Mouse (Mus musculus): ENCODE measurements around the gene Ahdc1. TPM values are rescaled to one million over a fixed set of nuclear protein-coding genes. Genes with fewer than 3 reads are reported as not detected.

The Ahdc1 gene
- polyA plus RNA-seq, 1 experiment from 2014 or later, result 11.6 TPM

DNA sequence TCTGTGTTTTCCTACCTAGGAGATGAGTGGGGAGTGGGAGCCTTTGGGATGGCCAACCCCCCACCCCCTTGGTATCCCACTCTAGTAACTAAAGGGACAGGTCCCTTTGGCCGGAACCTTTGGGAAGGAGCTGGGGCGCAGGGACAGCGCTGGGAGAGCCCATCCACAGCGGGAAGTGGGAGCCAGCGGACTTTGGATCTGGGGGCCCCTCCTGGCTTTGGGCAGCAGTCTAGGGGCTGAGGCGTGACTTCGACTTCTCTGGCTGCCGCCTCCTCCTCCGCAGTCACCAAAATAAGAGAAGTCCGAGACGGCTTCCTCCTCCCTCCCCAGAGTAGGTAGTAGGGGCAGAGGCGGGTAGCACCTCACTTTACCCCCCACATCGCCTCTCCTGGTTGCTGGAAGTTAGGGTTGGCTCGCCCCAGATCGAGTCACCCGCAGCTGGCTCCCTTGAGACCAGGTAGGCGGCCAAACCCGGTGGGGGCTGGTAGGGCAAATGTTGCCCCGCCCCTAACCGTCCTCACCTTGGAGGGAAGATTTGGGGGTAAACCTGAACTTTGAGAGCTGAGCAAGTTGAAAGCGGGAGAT lies 37.2 kb upstream of the Ahdc1 start, which contains the start of gene Fgr:
Fgr (plus strand) TSS at position 282 of the 585 bp plus-strand sequence.
- peak within 1 kb of the TSS; percentile 14 for H3K4me3 ChIP-seq
- H3K4me2 ChIP-seq, result peak within 1 kb of the TSS; percentile 52
- H3K9me3 ChIP-seq (replicated peaks), result no peaks in the 10 kb centered on the region
- 10% methylated on average over 21 of the region's 21 CpGs for WGBS
- no peak within 1 kb of the TSS for H3K27ac ChIP-seq (ENCODE audit: poor library complexity, severe bottlenecking)
- peaks cover 32% of the 10 kb centered on the region for H3K4me1 ChIP-seq (replicated peaks)
- H3K9ac ChIP-seq, result no peak within 1 kb of the TSS
- ATAC-seq (ENCODE audit: insufficient number of reproducible peaks, low FRiP score), result no peak
- peaks cover 47% of the 10 kb centered on the region for H3K27me3 ChIP-seq (replicated peaks)
- H3K36me3 ChIP-seq, result no peaks in the 10 kb centered on the region

- no peaks in the 10 kb centered on the region for H3K36me3 ChIP-seq
- H3K9me3 ChIP-seq (replicated peaks), result no peaks in the 10 kb centered on the region
- peak overlapping the region; percentile 52 for H3K4me2 ChIP-seq
- WGBS, result 4% methylated on average over 15 of the region's 15 CpGs
- H3K27me3 ChIP-seq (replicated peaks), result peaks cover 47% of the 10 kb centered on the region
- H3K4me3 ChIP-seq, result peak overlapping the region; percentile 14
- ATAC-seq (ENCODE audit: insufficient number of reproducible peaks, low FRiP score), result no peak
- H3K27ac ChIP-seq (ENCODE audit: poor library complexity, severe bottlenecking), result no peak overlapping the region
- H3K9ac ChIP-seq, result no peak overlapping the region
- H3K4me1 ChIP-seq (replicated peaks), result peaks cover 32% of the 10 kb centered on the region
These were observed 36.2 kb upstream of the Ahdc1 start for GRCm38 (mm10) chr4:132974904-132975303.

DNA sequence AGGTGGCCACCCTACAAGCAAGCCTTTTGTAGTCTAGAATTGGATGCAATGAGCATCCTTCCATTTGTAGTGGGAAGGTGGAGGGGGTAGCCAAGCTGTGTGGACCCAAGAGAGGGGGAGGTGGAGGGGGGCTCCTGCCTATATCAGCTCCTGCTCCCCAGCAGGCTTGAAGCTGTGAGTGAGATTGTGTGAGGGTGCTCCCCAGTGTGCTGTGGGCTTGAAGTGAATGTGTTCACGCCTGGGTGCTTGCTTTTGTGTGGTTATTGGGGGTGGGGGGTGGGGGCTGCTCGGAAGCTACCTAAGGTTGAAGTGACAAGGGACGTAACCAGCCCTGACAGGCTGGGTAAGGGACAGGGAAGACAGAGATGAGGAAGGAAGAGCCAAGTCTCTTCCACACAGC lies 35.3 kb upstream of the Ahdc1 start:
- peaks cover 32% of the 10 kb centered on the region for H3K4me1 ChIP-seq (replicated peaks)
- 70% methylated on average over 3 of the region's 3 CpGs for WGBS
- no peaks in the 10 kb centered on the region for H3K36me3 ChIP-seq
- ATAC-seq (ENCODE audit: insufficient number of reproducible peaks, low FRiP score), result no peak
- H3K4me3 ChIP-seq, result no peak overlapping the region
- H3K9me3 ChIP-seq (replicated peaks), result no peaks in the 10 kb centered on the region
- H3K27ac ChIP-seq (ENCODE audit: poor library complexity, severe bottlenecking), result no peak overlapping the region
- no peak overlapping the region for H3K9ac ChIP-seq
- H3K27me3 ChIP-seq (replicated peaks), result peaks cover 47% of the 10 kb centered on the region
- no peak overlapping the region for H3K4me2 ChIP-seq

DNA sequence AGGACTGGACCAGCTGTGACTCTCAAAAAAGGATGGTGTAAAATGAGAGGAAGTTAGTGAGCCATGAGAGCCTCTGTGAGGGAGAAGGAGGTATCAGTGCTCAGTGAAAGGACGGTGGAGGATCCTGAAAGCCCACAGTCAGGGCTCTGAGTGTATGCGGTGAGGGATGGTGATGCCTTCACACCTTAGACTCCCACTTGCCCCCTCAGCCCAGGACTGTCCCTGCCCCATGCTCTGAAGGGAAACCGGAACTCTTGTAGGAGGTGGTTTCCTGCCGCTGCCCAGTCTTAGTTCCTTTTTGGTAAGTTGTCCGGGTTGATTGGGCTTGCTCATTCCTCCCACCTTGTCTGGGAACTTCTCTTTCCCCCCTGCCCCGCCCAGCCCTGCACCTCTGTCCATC lies 34.3 kb upstream of the Ahdc1 start:
- WGBS, result 62% methylated on average over 6 of the region's 6 CpGs
- Histone ChIP-seq H3K4me2 (no peak overlapping the region), H3K27me3 (replicated peaks) (peaks cover 47% of the 10 kb centered on the region), H3K4me1 (replicated peaks) (peaks cover 32% of the 10 kb centered on the region), H3K9ac (no peak overlapping the region), H3K36me3 (no peaks in the 10 kb centered on the region), H3K4me3 (no peak overlapping the region), H3K27ac (ENCODE audit: poor library complexity, severe bottlenecking) (no peak overlapping the region), H3K9me3 (replicated peaks) (no peaks in the 10 kb centered on the region)
- no peak for ATAC-seq (ENCODE audit: insufficient number of reproducible peaks, low FRiP score)

DNA sequence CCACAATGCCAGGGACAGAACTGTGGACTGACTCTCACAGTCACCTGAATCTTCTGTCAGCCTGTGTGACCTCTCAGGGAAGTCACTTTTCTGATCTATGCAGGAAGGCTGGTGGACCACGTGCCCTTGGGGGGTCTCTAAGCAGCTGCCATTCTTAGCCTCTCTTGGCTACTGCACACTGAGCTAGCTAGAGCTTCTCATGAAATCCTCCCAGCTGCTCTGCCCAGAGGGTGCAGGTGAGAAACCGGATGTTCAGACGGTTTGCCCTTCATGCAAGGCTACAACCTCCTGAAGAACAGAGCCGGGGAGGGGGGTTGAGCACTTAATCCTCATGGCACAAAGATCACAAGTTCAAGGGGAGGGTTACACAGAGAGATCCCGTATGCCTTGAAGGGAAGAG lies 33.5 kb upstream of the Ahdc1 start:
- WGBS, result 50% methylated on average over 5 of the region's 5 CpGs
- ATAC-seq (ENCODE audit: insufficient number of reproducible peaks, low FRiP score), result no peak
- Histone ChIP-seq H3K4me2 (no peak overlapping the region), H3K4me3 (no peak overlapping the region), H3K27me3 (replicated peaks) (peaks cover 45% of the 10 kb centered on the region), H3K27ac (ENCODE audit: poor library complexity, severe bottlenecking) (no peak overlapping the region), H3K9me3 (replicated peaks) (no peaks in the 10 kb centered on the region), H3K9ac (no peak overlapping the region), H3K36me3 (no peaks in the 10 kb centered on the region), H3K4me1 (replicated peaks) (peaks cover 29% of the 10 kb centered on the region)

GRCm38 (mm10) chr4:132979186-132979585 lies 31.9 kb upstream of the Ahdc1 start:
- peaks cover 34% of the 10 kb centered on the region for H3K4me1 ChIP-seq (replicated peaks)
- WGBS, result 75% methylated on average over 2 of the region's 2 CpGs
- H3K36me3 ChIP-seq, result no peaks in the 10 kb centered on the region
- H3K9ac ChIP-seq, result no peak overlapping the region
- peaks cover 30% of the 10 kb centered on the region for H3K27me3 ChIP-seq (replicated peaks)
- H3K9me3 ChIP-seq (replicated peaks), result no peaks in the 10 kb centered on the region
- ATAC-seq (ENCODE audit: insufficient number of reproducible peaks, low FRiP score), result no peak
- H3K27ac ChIP-seq (ENCODE audit: poor library complexity, severe bottlenecking), result no peak overlapping the region
- no peak overlapping the region for H3K4me2 ChIP-seq
- H3K4me3 ChIP-seq, result no peak overlapping the region

DNA sequence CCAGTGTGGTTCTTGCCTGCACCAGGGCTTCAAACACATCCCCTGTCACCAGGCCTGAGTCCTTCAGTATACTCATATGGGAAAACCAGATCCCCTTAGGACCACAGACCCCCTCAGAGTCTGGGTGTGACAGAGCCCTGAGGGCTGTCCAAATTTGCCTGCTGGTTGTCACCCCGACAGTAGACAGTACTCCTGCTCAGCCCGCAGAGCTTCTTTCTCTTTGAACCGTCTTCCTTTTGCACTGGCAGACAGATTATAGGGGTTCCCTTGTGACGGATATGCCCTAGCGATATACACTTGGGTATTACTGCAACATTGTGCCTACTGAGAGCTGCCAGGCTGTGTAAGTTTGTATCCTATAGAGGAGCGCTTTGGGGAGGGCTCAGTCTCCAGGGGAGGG lies 29.4 kb upstream of the Ahdc1 start:
- H3K4me1 ChIP-seq (replicated peaks), result peaks cover 33% of the 10 kb centered on the region
- no peak for ATAC-seq (ENCODE audit: insufficient number of reproducible peaks, low FRiP score)
- no peak overlapping the region for H3K4me2 ChIP-seq
- no peak overlapping the region for H3K27ac ChIP-seq (ENCODE audit: poor library complexity, severe bottlenecking)
- H3K27me3 ChIP-seq (replicated peaks), result peaks cover 10% of the 10 kb centered on the region; the same call in 1 of the 2 replicates
- H3K4me3 ChIP-seq, result no peak overlapping the region
- H3K36me3 ChIP-seq, result no peaks in the 10 kb centered on the region
- WGBS, result 75% methylated on average over 6 of the region's 6 CpGs
- H3K9me3 ChIP-seq (replicated peaks), result no peaks in the 10 kb centered on the region
- H3K9ac ChIP-seq, result no peak overlapping the region

DNA sequence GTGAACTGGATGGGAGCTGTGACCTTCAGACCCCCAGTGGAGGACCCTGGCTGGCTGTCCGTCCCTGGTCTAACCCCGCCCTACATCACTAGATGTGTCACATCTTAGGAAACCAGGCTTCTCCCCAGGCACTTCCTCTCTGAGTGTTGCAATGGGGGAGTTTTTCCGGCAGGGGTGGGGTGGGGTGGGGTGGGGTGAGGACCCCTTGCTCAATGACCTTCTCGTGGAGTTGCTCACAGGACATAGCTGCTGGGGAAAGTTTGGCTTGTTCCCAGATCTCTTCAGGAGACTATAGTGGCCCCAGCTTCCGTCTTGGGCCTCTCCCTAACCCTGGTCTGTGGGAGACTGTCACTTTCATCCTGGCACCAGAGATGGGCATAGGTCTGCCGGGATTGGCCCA lies 28.1 kb upstream of the Ahdc1 start:
- peaks cover 40% of the 10 kb centered on the region for H3K4me1 ChIP-seq (replicated peaks)
- peak overlapping the region; percentile 45 for H3K27ac ChIP-seq (ENCODE audit: poor library complexity, severe bottlenecking)
- no peak for ATAC-seq (ENCODE audit: insufficient number of reproducible peaks, low FRiP score)
- no peaks in the 10 kb centered on the region for H3K27me3 ChIP-seq (replicated peaks)
- H3K36me3 ChIP-seq, result no peaks in the 10 kb centered on the region
- 49% methylated on average over 6 of the region's 6 CpGs for WGBS
- no peaks in the 10 kb centered on the region for H3K9me3 ChIP-seq (replicated peaks)
- no peak overlapping the region for H3K4me2 ChIP-seq
- 0 out of 2 replicates have a peak overlapping the region, but pooled peaks have one; percentile 1 for H3K9ac ChIP-seq
- H3K4me3 ChIP-seq, result no peak overlapping the region

- H3K27me3 ChIP-seq (replicated peaks), result no peaks in the 10 kb centered on the region
- no peaks in the 10 kb centered on the region for H3K36me3 ChIP-seq
- no peak overlapping the region for H3K9ac ChIP-seq
- peak overlapping the region; percentile 76 for H3K27ac ChIP-seq (ENCODE audit: poor library complexity, severe bottlenecking)
- H3K9me3 ChIP-seq (replicated peaks), result no peaks in the 10 kb centered on the region
- H3K4me2 ChIP-seq, result peak overlapping the region; percentile 4; the same call in 1 of the 2 replicates
- WGBS, result 58% methylated on average over 7 of the region's 7 CpGs
- H3K4me1 ChIP-seq (replicated peaks), result peaks cover 40% of the 10 kb centered on the region
- ATAC-seq (ENCODE audit: insufficient number of reproducible peaks, low FRiP score), result peak; percentile 73
- H3K4me3 ChIP-seq, result no peak overlapping the region
These were observed 27.2 kb upstream of the Ahdc1 start for GRCm38 (mm10) chr4:132983664-132984512.

- Histone ChIP-seq H3K4me3 (no peak overlapping the region), H3K9ac (no peak overlapping the region), H3K4me2 (no peak overlapping the region), H3K27me3 (replicated peaks) (no peaks in the 10 kb centered on the region), H3K36me3 (no peaks in the 10 kb centered on the region), H3K27ac (ENCODE audit: poor library complexity, severe bottlenecking) (no peak overlapping the region), H3K9me3 (replicated peaks) (no peaks in the 10 kb centered on the region), H3K4me1 (replicated peaks) (peaks cover 28% of the 10 kb centered on the region)
- ATAC-seq (ENCODE audit: insufficient number of reproducible peaks, low FRiP score), result no peak
- 85% methylated on average over 6 of the region's 6 CpGs for WGBS
These were observed 22.3 kb upstream of the Ahdc1 start for GRCm38 (mm10) chr4:132988581-132989355.

DNA sequence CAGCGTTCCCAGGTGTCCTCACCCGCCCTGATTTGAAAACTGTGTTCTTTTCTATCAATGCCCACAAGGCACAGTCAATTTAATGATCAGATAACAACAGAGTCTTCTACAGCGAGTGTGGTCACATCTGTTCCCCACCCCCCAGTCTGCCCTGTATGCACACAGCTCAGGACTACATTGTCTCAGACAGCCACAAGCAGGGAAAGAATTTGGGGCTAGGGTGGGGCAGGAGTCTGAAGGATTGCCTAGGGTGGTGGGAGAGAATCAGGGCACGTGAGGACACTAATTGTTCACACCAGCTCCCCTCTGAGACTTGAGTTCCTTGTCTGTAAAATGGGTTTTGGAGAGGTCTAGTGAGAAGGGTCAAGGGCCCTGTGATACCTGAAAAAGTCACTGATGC lies 17.5 kb upstream of the Ahdc1 start:
- Histone ChIP-seq H3K4me2 (no peak overlapping the region), H3K27me3 (replicated peaks) (no peaks in the 10 kb centered on the region), H3K4me1 (replicated peaks) (no peaks in the 10 kb centered on the region), H3K36me3 (no peaks in the 10 kb centered on the region), H3K9ac (no peak overlapping the region), H3K4me3 (no peak overlapping the region), H3K27ac (ENCODE audit: poor library complexity, severe bottlenecking) (no peak overlapping the region), H3K9me3 (replicated peaks) (no peaks in the 10 kb centered on the region)
- 61% methylated on average over 4 of the region's 4 CpGs for WGBS
- ATAC-seq (ENCODE audit: insufficient number of reproducible peaks, low FRiP score), result no peak

Data from heart, embryonic 12.5 days (tissue).